Mouse (Mus musculus) heart, adult 2 months (tissue): ENCODE measurements around the gene Slc35g1. TPM values are rescaled to one million over a fixed set of nuclear protein-coding genes. Genes with fewer than 3 reads are reported as not detected.

ENCODE experiments used
- DNase-seq, 2 experiments: peaks; one replicate each; pipeline ENCODE4 v3.0.0; 2021
- H3K27ac ChIP-seq: fragments of 200-600 bp; 2 replicates; pipeline ENCODE4 v1.8.1; 2022
- H3K27me3 ChIP-seq: fragments of 200-500 bp; 2 replicates; pipeline ENCODE4 v1.6.1; 2012; ENCODE audit warnings: mild to moderate bottlenecking, low read length, inconsistent platforms, mixed read lengths; ENCODE audit not compliant: control insufficient read depth, insufficient read depth
- H3K36me3 ChIP-seq: fragments of 200-500 bp; 2 replicates; pipeline ENCODE4 v1.6.1; 2012; ENCODE audit warnings: low read length, inconsistent platforms; ENCODE audit not compliant: control insufficient read depth, insufficient read depth
- H3K4me1 ChIP-seq: fragments of 200-500 bp; 2 replicates; pipeline ENCODE4 v1.6.1; 2011; ENCODE audit warnings: low read length; ENCODE audit not compliant: control insufficient read depth, insufficient read depth
- H3K4me3 ChIP-seq: fragments of 200-600 bp; 2 replicates; pipeline ENCODE4 v1.8.1; 2022
- H3K79me2 ChIP-seq: fragments of 200-500 bp; replicated peaks from 2 replicates; pipeline ENCODE4 v1.6.1; 2012; ENCODE audit warnings: mild to moderate bottlenecking, inconsistent platforms, low read length, moderate library complexity, mixed read lengths; ENCODE audit not compliant: control insufficient read depth, insufficient read depth
- H3K9ac ChIP-seq: fragments of 200-500 bp; 2 replicates; pipeline ENCODE4 v1.6.1; 2012; ENCODE audit warnings: low read depth, mild to moderate bottlenecking, control low read depth, inconsistent platforms, low read length, mixed read lengths
- CTCF ChIP-seq: fragments of 200-600 bp; IDR thresholded peaks from 2 replicates; pipeline ENCODE4 v1.8.1; 2022; ENCODE audit warnings: antibody characterized with exemption, mild to moderate bottlenecking, moderate library complexity
- EP300 ChIP-seq: fragments of 200-500 bp; IDR thresholded peaks from 2 replicates; pipeline ENCODE4 v1.6.1; 2011; ENCODE audit warnings: low read depth, low read length, control low read depth; ENCODE audit not compliant: insufficient read depth
- POLR2A ChIP-seq: fragments of 200-500 bp; IDR thresholded peaks from 2 replicates; pipeline ENCODE4 v1.6.1; 2011; ENCODE audit warnings: mild to moderate bottlenecking, low read depth, low read length, control low read depth; ENCODE audit not compliant: insufficient read depth
- WGBS: fragments of 180-500 bp; shearing (Covaris S2); methylation state at CpG from one replicate; pipeline ENCODE4 v1.1.7; 2018; 5-methylcytosine and 5-hydroxymethylcytosine counted together
- intact Hi-C: fragments of 180-260 bp; cut with DNase I; formaldehyde crosslinking; loops from one replicate; pipeline ENCODE4 v1.15.1; 2025
- polyA plus RNA-seq: library from polyadenylated mRNA; depleted of rRNA; stranded (reverse); fragments of >200 nt; gene quantifications from 2 replicates; pipeline ENCODE4 v1.2.3, GENCODE M21; 2012
- total RNA-seq, 2 experiments: library from RNA; stranded (reverse); gene quantifications; 2 replicates each; pipeline ENCODE4 v1.2.3; 2021

Slc35g1 gene
- total and polyA plus RNA-seq, 3 experiments: 0.92 to 2.2 (median 2.0) TPM

- no peaks in the 10 kb centered on the region for H3K36me3 ChIP-seq
- intact Hi-C loops: no loop called here
- no peaks in the 10 kb centered on the region for H3K79me2 ChIP-seq
- no peaks in the 10 kb centered on the region for H3K4me1 ChIP-seq
- DNase-seq: no peak
- TF ChIP-seq POLR2A (no peak), EP300 (no peak), CTCF (no peak)
- H3K27me3 ChIP-seq: no peaks in the 10 kb centered on the region
- no peak overlapping the region for H3K4me3 ChIP-seq
- WGBS: 81% methylated on average over 2 of the region's 2 CpGs
- no peak overlapping the region for H3K27ac ChIP-seq
- H3K9ac ChIP-seq: no peak overlapping the region
Observed at GRCm38 (mm10) chr19:38401416-38401815, 5.6 kb downstream of the Slc35g1 start.

- Histone ChIP-seq H3K4me1 (no peaks in the 10 kb centered on the region), H3K4me3 (no peak overlapping the region), H3K27ac (no peak overlapping the region), H3K27me3 (no peaks in the 10 kb centered on the region), H3K9ac (no peak overlapping the region), H3K79me2 (no peaks in the 10 kb centered on the region), H3K36me3 (no peaks in the 10 kb centered on the region)
- no peak for DNase-seq
- TF ChIP-seq POLR2A (no peak), CTCF (no peak), EP300 (no peak)
- intact Hi-C loops: no loop called here
- WGBS: 84% methylated on average over 10 of the region's 10 CpGs
Observed at GRCm38 (mm10) chr19:38410357-38411056, 14.7 kb downstream of the Slc35g1 start.

GRCm38 (mm10) chr19:38413861-38414260, 18.1 kb downstream of the Slc35g1 start:
- 48% methylated on average over 6 of the region's 6 CpGs for WGBS

GRCm38 (mm10) chr19:38418819-38419423, 23.1 kb downstream of the Slc35g1 start:
- Histone ChIP-seq H3K4me3 (no peak overlapping the region), H3K4me1 (no peaks in the 10 kb centered on the region), H3K9ac (no peak overlapping the region), H3K27me3 (no peaks in the 10 kb centered on the region), H3K79me2 (no peaks in the 10 kb centered on the region), H3K36me3 (no peaks in the 10 kb centered on the region), H3K27ac (no peak overlapping the region)
- 43% methylated on average over 4 of the region's 4 CpGs for WGBS
- TF ChIP-seq EP300 (no peak), CTCF (no peak), POLR2A (no peak)
- intact Hi-C loops: no loop called here
- DNase-seq: no peak

More at GRCm38 (mm10) chr19:38413861-38414260, 18.1 kb downstream of the Slc35g1 start:
- Histone ChIP-seq H3K79me2 (no peaks in the 10 kb centered on the region), H3K27me3 (no peaks in the 10 kb centered on the region), H3K36me3 (no peaks in the 10 kb centered on the region), H3K4me1 (no peaks in the 10 kb centered on the region), H3K4me3 (no peak overlapping the region), H3K27ac (no peak overlapping the region), H3K9ac (no peak overlapping the region)
- intact Hi-C loops: no loop called here
- no peak for DNase-seq
- TF ChIP-seq POLR2A: no peak
- no peak for TF ChIP-seq EP300
- no peak for TF ChIP-seq CTCF

- 49% methylated on average over 4 of the region's 4 CpGs for WGBS
- intact Hi-C loops: loop anchor here (10.0 kb wide), 3 partner anchors 144 to 494 kb away; no protein-coding TSS in a partner anchor
Observed at GRCm38 (mm10) chr19:38420751-38421295, 25.0 kb downstream of the Slc35g1 start.

GRCm38 (mm10) chr19:38421436-38421835, 25.7 kb downstream of the Slc35g1 start:
- TF ChIP-seq POLR2A (no peak), CTCF (no peak), EP300 (no peak)
- H3K4me3 ChIP-seq: no peak overlapping the region
- intact Hi-C loops: loop anchor here (10.0 kb wide), 3 partner anchors 143 to 493 kb away; no protein-coding TSS in a partner anchor
- H3K27ac ChIP-seq: no peak overlapping the region
- no peak overlapping the region for H3K9ac ChIP-seq
- H3K27me3 ChIP-seq: no peaks in the 10 kb centered on the region
- no peak for DNase-seq
- no peaks in the 10 kb centered on the region for H3K4me1 ChIP-seq
- H3K79me2 ChIP-seq: no peaks in the 10 kb centered on the region
- H3K36me3 ChIP-seq: no peaks in the 10 kb centered on the region
- 62% methylated on average over 7 of the region's 7 CpGs for WGBS

More at GRCm38 (mm10) chr19:38420751-38421295, 25.0 kb downstream of the Slc35g1 start:
- no peaks in the 10 kb centered on the region for H3K4me1 ChIP-seq
- DNase-seq: no peak
- no peaks in the 10 kb centered on the region for H3K36me3 ChIP-seq
- TF ChIP-seq POLR2A: no peak
- no peak for TF ChIP-seq CTCF
- TF ChIP-seq EP300: no peak
- H3K27me3 ChIP-seq: no peaks in the 10 kb centered on the region
- no peak overlapping the region for H3K9ac ChIP-seq
- H3K27ac ChIP-seq: no peak overlapping the region
- H3K4me3 ChIP-seq: no peak overlapping the region
- no peaks in the 10 kb centered on the region for H3K79me2 ChIP-seq
